Mouse (Mus musculus): ENCODE measurements at regions not wholly inside any gene's neighbourhood (a gene's known extent, or its start where the extent isn't known, plus 50 kb on each side); places are given as distances from the start of the nearest gene placed in this dataset.
"Not testable (repeated sequence)": the region's sequence is repeated elsewhere in the genome, so short reads cannot be mapped to it uniquely, and the experiment has no call there.

DNA sequence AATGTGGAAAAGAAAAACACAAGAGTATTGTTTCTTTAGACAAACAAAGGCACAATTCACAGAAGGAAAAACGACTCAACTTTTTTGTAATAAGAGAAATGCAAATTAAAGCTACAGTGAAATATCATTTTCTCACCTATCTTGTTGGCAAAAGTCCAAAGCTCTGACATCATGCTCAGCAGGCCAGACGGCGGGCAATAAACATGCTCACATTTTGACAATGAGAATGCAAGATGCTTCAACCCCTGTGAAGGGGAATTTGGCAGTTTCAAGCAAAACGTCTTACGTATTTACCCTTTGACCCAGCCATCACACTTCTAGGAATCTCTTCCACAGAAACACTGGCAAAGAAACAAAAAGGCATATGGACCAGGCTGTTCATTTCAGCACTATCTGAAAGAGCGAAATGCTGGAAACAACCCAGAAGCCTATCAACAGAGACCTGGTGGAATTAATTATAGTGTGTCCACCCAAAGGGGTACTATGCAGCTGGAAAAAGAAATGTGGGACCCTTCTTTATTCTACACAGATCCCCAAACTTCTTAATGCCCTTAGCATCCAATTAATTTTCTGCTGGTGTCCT lies 203.4 kb upstream of the 2610301B20Rik start:
- DNase-seq (ENCODE audit: low spot score in 2 of 2), result no peak

DNA sequence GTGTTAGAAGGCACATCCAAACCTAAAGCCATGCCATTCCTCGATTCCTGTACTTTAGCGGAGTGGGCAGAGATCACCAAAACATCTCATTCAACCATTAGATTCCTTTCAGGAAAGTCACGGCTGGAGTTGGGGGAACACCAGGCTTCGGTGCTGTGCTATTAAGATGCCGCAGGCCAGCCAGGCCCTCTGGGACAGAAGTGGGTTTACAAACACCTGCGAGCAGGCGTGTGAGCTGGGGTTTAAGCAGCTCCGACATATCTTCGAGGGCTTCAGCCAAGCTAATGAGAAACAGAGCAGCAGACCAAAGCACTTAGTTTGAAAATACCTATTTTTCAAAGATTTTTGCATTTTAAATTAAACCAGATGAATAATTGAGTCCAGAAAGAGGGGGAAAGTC lies 183.2 kb upstream of the 2610301B20Rik start:
- DNase-seq (ENCODE audit: low spot score in 2 of 2), result no peak

DNA sequence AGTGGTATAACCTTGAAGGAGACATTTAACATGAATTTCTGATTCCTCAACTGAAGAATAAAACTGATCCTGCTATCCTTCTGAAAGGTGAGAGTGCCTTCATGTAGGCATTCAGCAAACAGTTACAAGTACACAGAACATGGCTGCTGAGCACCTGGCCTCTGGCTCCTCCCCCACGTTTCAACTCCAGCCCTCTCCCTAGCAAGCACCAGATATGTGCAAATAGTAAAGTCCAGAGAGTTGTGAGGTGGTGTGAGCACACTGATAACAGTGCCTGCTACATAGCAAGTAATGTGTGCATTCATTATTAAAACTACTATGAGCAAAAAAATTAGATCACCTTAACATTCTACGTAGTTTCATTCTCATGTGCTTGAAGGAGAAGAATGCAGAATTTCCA lies 181.4 kb upstream of the 2610301B20Rik start:
- no peak for DNase-seq (ENCODE audit: low spot score in 2 of 2)

DNA sequence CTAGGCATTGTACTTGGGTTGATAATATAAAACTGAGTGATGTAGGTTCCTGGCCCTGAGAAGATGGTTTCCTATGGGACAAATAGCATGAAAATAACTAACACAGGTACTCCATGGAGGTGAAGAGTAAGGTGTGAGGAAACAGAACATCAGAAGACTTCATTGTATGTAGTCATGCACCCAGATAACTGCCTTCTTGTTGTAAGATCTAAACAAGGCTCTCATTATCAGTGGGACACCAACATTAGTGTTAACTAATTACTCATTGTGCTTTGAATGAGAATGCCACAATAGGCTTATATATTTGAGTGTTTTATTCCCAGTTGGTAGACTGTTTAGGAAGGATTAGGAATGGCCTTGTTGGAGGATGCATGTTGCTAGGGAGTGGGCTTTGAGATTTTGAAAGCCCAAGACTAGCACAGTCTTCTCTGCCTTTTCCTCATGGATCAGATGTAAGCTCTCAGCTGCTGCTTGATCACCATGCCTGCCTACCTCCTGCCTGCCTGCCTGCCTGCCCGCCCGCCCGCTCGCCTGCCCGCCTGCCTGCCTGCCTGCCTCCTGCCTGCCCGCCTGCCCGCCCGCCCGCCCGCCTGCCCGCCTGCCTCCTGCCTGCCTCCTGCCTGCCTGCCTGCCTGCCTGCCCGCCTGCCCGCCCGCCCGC lies 180.7 kb upstream of the 2610301B20Rik start:
- no peak for DNase-seq (ENCODE audit: low spot score in 2 of 2)

DNA sequence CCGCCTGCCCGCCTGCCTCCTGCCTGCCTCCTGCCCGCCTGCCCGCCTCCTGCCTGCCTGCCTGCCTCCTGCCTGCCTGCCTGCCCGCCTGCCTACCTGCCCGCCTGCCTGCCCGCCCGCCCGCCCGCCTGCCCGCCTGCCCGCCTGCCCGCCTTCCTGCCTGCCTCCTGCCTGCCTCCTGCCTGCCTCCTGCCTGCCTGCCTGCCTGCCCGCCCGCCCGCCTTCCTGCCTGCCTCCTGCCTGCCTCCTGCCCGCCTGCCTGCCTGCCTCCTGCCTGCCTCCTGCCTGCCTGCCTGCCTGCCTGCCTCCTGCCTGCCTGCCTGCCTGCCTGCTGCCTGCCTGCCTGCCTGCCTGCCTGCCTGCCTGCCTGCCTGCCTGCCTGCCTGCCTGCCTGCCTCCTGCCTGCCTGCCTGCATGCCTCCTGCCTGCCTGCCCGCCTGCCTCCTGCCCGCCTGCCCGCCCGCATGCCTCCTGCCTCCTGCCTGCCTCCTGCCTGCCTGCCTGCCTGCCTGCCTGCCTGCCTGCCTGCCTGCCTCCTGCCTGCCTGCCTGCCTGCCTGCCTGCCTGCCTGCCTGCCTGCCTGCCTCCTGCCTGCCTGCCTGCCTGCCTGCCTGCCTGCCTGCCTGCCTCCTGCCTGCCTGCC lies 180.1 kb upstream of the 2610301B20Rik start:
- not testable (repeated sequence) for DNase-seq (ENCODE audit: low spot score in 2 of 2)

DNA sequence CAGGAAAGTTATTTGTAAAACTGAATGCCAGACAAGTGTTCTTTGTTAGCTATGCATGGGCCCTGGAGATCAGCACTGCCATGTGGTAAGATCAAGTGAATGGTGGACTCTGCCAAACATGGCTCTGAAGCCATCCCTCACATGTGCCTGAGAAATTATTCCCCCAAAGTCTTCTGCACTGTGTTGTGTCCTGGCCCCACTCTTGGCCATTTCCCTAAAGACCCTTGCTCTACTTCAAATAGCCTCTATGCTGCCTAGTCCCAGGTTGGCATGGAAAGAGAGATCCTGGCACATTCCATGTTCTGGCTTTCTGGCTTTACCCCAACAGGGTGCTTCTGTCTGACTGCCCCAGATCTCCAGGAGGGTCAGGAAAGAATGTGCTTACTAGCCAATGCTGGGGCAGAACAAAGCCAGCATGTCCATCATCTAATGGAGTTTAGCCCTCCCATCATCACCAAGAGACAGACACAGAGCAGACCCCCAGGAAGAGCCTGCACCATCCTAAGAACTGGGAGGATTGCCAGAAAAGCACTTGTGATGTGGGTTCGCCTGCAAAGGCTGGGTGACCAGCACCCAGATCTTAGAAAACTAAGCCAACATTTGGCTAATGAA lies 177.0 kb upstream of the 2610301B20Rik start:
- no peak for DNase-seq (ENCODE audit: low spot score in 2 of 2)

DNA sequence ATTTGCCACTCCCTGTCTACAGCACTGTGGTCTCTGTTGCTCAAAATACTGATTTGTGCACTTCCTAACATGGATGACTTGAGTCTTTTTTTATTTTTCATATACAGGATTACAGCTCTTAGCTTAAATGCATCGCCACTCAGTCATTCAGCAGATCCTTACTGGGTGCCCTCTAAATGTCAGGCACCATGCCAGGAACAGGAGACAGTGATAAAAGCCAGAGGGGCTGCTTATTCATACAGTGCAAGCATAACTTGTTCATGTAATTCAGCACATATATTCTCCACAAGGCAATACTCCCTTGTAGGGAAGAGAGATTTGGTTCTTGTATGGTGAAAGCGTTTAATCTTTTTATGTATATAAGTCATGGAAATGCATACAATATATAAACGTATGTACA lies 175.7 kb upstream of the 2610301B20Rik start:
- DNase-seq (ENCODE audit: low spot score in 2 of 2), result no peak

DNA sequence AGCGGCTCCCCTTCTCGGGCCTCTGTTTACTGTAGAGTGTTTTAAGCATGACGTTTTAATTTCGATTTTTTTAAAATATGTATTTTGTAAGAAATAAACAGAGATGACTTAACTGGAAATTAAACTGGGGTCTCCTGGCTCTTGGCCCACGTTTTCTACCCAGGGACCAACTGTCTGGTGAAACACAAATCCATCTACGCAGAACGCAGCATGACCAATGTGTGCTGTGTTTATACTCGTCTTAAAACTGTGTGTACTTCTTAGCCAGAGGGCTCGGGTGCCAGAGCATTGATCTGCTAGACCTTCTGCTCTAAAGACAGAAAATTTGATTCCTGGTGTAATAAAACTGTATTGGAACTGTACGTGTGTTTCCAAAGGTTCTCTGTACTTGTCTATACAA lies 172.8 kb upstream of the 2610301B20Rik start:
- no peak for DNase-seq (ENCODE audit: low spot score in 2 of 2)

DNA sequence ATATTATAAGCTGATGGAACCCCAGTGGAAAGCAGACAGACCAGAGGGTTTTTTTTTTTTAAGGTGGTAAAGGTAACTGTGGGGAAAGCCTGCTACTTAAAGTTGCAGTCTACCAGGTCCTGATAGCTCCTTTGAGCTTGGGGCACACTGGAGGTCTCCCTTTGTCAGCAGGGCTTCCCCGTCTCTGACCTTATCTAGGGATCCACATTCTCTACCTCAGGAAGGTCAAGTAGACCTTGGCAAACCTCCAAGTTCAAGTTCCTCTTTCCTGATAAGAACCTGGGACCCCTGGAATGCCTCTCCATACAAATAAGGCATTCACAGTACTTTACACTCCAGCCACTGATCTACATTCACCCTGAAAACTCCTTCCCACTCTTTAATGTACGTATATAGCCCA lies 171.1 kb upstream of the 2610301B20Rik start:
- DNase-seq (ENCODE audit: low spot score in 2 of 2), result no peak

DNA sequence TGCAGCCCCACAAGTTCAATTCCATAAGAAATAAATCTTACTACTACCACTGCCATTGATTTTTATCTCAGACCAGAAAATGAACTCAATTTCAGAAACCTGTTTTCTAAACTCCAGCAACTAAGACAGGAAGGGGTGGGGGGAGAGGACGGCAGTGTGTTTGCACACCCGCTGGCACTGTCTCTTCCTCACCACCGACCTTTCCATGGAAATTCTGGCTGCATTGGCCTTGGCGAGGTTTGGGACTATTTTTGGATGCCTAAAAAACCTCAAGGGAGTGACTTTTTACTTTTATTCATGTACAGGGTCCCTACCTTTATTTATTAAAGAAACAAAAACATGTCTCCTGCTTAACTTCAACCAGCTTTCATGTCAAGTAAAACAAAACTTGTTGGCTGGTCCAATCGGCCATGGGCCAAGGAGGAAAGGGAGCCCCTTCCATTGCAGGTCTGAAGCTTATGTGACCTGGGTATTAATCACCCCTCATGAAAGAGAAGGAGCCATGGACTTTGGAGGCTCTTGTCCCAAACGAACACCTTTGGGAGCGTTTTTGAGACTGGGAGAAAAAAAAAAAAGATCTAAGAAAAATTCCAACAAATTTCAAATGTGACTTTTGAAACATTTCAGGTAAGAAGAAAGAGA lies 167.2 kb upstream of the 2610301B20Rik start:
- DNase-seq (ENCODE audit: low spot score in 2 of 2), result no peak

DNA sequence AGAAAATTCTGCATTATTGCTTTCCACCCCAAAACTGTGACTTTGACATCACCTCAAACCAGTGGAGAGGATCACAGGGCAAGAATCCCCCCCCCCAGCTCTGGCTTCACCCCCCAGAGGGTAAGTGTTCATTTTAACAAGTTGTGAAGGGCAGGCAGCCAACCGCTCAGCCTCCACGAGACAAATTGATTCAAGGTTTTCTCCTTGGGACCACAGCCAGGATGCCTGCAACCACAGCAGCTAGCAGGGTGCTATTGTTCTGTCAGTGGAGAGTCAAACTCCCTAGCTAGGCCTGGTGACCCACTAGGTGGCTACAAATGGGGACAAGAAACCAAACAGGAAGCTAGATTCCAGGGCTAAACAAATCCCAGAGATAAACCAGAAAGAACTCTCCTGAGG lies 166.6 kb upstream of the 2610301B20Rik start:
- no peak for DNase-seq (ENCODE audit: low spot score in 2 of 2)

DNA sequence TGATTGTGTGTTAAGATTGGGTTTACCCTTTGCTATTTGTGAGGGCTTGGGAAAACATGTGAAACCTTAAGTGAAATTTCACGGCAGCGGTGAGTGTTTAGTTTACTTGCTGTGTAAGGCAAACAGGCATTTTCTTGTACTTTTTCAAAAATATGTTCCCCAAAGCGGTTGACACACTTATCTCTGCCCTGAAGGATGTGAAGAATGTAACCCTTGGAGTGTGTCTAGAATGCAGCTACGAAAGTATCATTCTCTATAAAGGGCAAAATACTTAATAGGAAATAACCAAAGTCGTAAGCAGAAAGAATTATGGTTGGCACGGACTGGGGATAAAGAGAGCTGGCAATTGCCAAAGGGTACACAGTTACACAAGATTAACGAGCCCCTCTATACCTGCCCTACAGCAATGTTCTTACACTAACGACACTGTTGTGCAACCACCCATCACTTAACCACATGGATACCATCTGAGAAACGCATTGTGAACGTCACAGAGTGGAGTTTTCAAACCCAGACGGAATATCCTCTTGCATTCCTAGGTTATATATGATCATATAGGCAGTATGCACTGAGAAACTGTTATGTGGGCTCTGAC lies 162.3 kb upstream of the 2610301B20Rik start:
- no peak for DNase-seq (ENCODE audit: low spot score in 2 of 2)

DNA sequence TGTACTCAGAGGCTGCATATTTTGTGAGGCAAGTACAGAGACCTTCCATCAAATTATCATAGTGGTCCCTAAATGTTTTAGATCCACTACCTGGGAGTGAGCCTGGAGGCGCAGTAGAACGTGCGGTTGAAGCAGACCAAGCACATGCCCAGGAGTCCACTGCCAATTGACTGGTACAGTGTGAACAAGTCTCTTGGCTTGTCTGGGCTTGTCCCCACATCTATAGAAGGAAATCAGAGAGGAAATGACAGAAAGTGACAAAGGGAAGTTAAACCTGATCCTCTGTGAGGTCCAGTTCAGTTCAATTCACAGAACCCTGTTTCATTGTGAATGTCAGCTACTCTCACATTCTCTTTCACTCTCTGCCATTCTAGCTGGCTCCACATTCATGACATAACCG lies 151.0 kb upstream of the 2610301B20Rik start:
- DNase-seq (ENCODE audit: low spot score in 2 of 2), result no peak

DNA sequence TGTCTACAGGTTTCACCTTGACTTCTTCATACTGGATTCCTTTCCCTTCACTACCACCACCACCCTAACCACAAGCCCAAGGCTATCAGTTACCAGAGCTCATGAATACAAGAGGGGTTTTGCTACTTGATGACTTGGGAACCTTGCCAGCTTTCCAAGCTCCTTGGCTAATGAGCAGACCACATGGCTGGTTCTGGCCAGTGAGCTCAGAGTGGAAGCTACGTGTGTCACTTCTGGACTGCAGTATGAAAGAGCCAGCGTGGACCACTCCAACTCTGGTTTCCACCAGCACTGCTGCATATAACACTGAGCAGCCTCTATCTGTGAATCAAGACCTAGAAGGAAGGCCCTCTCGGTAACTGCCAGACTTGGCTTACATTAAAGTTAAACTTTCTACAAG lies 146.4 kb upstream of the 2610301B20Rik start:
- DNase-seq (ENCODE audit: low spot score in 2 of 2), result no peak

DNA sequence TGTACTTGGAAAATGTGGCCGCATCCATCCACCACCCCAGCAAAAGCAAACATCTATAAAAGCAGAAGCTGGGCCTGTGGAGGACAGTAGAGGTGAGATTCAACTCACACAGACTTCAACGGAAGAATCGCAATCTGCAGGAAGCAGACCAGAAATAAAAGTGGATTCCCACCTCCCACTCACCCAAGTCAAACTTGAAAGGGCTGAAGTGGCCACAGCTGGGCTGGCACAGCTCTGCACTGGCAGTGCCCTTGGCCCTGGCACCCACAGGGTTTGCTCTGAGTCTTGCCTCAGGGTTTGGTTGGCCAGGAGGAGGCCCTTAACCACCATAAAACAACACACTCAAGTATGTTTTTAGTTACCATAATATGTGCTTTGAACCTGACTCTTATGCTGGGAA lies 129.1 kb upstream of the 2610301B20Rik start:
- no peak for DNase-seq (ENCODE audit: low spot score in 2 of 2)

DNA sequence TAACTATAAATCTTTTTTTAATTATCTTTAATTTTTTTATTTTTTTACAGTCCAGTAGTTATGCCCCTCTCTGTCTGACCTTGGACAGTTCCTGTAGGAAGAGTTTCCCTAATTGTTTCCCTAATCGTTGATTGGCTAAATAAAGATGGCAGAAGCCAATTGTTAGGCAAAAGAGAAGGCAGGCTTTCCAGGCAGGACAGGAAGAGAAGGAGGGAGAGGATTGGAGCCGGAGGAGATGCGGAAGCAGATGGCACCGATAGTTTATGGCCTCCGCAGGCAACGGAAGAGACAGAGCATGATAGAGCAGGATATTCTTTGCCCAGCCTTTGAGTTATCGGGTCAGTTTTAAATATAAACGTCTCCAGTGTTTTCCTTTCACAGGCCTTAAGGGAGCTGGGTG lies 125.5 kb upstream of the 2610301B20Rik start:
- DNase-seq (ENCODE audit: low spot score in 2 of 2), result no peak

DNA sequence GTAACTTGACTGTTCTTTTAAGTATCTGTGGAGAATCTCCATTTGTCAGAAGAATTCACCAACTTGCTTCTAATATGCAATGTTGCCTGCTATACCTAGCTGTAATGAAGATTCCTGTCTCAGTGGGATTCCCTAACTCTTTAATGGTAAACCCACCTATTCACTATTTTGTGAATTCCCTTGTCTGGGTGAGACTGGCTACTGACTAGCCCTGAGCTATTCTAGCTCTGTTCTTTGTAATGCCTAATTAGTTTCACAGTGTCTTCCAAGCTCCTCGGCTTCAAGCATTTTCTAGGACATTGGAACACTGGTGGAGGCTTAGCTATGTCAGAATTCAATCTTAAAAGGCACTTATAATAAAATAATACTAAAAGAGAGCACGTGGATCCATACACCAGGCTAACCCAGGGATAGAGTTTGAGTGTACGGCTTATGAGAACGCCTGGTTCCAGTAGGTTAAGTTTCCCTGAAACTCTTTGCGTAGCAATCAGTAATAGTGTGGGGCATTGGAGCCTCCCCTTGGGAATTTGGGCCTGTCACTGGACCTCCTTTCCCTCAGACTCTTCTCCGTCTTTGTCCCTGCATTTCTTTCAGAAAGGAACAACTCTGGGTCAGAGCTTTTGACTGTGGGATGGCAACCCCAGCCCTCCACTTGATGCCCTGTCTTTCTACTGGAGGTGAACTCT lies 123.8 kb upstream of the 2610301B20Rik start:
- DNase-seq (ENCODE audit: low spot score in 2 of 2), result not testable (repeated sequence)

DNA sequence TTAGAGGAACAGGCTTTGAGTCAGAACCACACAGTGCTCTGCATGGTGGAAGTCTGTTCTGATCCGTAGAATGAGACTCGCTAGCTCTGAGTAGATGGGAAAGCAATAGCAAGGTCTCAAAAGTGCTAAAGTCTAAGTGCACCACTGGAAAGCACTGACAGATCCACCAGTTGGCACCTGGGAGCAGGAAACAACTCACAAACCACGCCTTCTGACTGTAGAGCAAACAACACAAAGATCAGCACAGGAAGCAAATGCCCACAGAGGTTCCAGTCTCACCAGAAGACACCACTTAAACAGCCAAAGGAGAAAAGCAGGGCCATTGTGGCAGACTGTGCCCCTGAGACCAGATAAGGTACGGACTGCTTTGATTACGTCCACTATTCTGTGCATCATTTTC lies 121.1 kb upstream of the 2610301B20Rik start:
- no peak for DNase-seq (ENCODE audit: low spot score in 2 of 2)

DNA sequence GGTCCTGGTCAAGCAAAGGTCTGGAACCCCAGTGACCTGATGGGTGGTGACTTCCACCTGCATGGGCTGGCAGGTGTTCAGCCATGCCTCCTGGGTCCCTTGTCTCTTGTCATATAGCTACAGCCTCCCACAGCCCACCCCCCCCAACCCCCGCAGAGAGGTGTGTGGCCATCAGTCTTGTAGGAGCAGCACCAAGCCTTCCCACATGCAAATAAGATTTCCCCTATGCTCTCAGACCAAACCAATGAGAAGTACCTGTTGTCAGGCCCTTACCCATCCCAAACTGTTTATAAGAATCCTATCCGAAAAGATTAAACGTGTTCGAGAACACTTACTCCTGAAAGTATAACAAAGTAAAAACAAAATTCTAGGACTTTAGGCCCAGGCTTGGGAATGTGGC lies 114.8 kb upstream of the 2610301B20Rik start:
- no peak for DNase-seq (ENCODE audit: low spot score in 2 of 2)

DNA sequence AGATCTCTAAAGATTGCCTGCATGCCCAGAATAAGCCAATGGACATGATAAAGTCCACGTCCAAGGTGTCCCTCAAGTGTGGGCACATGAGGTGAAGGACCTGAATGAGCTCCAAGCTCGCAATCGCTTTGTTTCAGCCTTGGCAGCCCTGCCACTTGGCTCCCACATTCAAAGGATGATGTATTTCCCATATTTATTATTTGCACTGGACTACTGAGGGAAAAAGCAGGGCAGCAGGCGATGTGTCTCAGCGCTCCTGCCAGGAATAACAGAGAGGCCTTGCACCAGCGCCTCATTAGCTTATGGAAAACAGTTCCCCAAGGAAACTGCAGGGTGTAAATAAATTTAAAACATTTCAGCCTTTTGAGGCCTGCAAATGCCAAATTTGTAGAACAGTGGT lies 106.6 kb upstream of the 2610301B20Rik start:
- DNase-seq (ENCODE audit: low spot score in 2 of 2), result no peak

DNA sequence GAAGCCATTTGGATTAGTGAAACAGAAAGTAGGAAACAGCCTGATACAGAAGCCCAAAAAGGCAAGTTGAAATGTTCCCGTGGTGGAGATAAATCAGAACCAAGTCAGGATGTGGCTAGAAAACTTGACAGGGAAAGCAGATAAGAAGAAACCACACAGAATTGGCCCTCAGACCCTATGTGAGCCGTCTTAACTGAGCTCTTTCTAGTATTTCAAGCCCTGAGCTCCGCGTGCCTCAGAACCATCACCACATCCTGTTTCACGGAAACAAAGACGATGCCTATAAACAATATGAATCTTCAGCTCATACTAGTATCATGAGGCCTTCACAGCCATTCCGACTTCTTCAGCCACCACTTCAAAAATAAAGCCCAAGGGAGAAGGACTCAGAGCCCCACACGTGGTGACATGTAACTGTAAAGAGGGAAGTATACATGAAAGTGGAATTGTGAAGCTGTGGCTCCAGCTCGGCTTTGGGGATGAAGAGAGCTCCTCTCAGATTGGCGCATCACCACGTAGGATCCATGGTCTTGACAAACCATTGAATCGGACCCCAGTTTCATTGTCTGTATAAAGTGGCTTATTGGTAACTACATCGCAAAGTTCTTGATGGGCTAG lies 104.2 kb upstream of the 2610301B20Rik start:
- DNase-seq (ENCODE audit: low spot score in 2 of 2), result no peak
